Mouse (Mus musculus) heart, adult 9 months (tissue): ENCODE measurements around the gene Ubiad1.
A peak's percentile ranks its signal among the peaks of the same experiment; 100 is the strongest.

ENCODE experiments used
- DNase-seq, 2 experiments: peaks; one replicate each; pipeline ENCODE4 v3.0.0; 2022; ENCODE audit warnings: low spot score in 2 of 2

The Ubiad1 gene

GRCm38 (mm10) chr4:148444250-148444967 lies at the start of gene Ubiad1:
Gene Ubiad1 (minus strand): TSS chr4:148444771.
- peak; percentile 80 to 85 for DNase-seq

- no peak for DNase-seq
Measured at GRCm38 (mm10) chr4:148491448-148491847, 46.9 kb upstream of the Ubiad1 start.

- peak in 1 of 2 experiments; percentile 25 for DNase-seq
Measured at GRCm38 (mm10) chr4:148490502-148490901, 45.9 kb upstream of the Ubiad1 start.

GRCm38 (mm10) chr4:148487841-148488240 lies 43.3 kb upstream of the Ubiad1 start:
- no peak for DNase-seq

GRCm38 (mm10) chr4:148484511-148484910 lies 39.9 kb upstream of the Ubiad1 start:
- DNase-seq, result no peak

GRCm38 (mm10) chr4:148481557-148482168 lies 37.1 kb upstream of the Ubiad1 start:
- no peak for DNase-seq

GRCm38 (mm10) chr4:148480245-148480644 lies 35.7 kb upstream of the Ubiad1 start:
- DNase-seq, result no peak

- DNase-seq, result no peak
Measured at GRCm38 (mm10) chr4:148473496-148473895, 28.9 kb upstream of the Ubiad1 start.

GRCm38 (mm10) chr4:148472436-148473174 lies 28.0 kb upstream of the Ubiad1 start:
- no peak for DNase-seq

- DNase-seq, result no peak
Measured at GRCm38 (mm10) chr4:148471363-148471806, 26.8 kb upstream of the Ubiad1 start.

GRCm38 (mm10) chr4:148469487-148470252 lies 25.1 kb upstream of the Ubiad1 start:
- no peak for DNase-seq

- no peak for DNase-seq
Measured at GRCm38 (mm10) chr4:148468396-148468795, 23.8 kb upstream of the Ubiad1 start.

- no peak for DNase-seq
Measured at GRCm38 (mm10) chr4:148466511-148467079, 22.0 kb upstream of the Ubiad1 start.

GRCm38 (mm10) chr4:148464869-148465268 lies 20.3 kb upstream of the Ubiad1 start:
- no peak for DNase-seq

GRCm38 (mm10) chr4:148464301-148464700 lies 19.7 kb upstream of the Ubiad1 start:
- DNase-seq, result no peak

- peak in 1 of 2 experiments; percentile 34 for DNase-seq
Measured at GRCm38 (mm10) chr4:148463208-148463960, 18.8 kb upstream of the Ubiad1 start.

- no peak for DNase-seq
Measured at GRCm38 (mm10) chr4:148462717-148463116, 18.1 kb upstream of the Ubiad1 start.

GRCm38 (mm10) chr4:148461772-148462171 lies 17.2 kb upstream of the Ubiad1 start:
- DNase-seq, result no peak

GRCm38 (mm10) chr4:148460656-148461284 lies 16.2 kb upstream of the Ubiad1 start:
- no peak for DNase-seq

GRCm38 (mm10) chr4:148455477-148456025 lies 11.0 kb upstream of the Ubiad1 start:
- no peak for DNase-seq
